Mouse (Mus musculus) cerebellum, adult 9-11 months (tissue): ENCODE measurements around the gene Atp10b.

Source experiments
- DNase-seq: peaks from one replicate; pipeline ENCODE4 v3.0.0; 2022

Gene Atp10b

DNA sequence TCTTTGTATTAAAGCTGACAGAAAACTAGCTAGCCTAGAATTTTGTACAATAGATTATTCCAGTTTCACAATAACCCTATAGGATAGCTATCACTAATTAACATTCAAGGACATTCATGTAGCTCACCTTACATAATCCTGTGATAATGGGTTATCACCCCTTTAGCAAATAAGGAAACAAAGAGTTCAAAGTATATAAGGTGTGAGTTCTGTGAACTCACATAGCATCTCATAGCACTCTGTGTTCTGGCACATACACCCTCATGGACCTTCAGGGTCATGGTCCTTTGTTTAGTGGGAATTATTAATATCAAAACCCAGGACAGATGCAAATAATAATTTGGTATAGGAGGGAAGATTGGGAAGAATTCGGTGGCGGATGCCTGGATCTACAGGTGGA, 50.4 kb downstream of the Atp10b start:
- DNase-seq, result no peak

DNA sequence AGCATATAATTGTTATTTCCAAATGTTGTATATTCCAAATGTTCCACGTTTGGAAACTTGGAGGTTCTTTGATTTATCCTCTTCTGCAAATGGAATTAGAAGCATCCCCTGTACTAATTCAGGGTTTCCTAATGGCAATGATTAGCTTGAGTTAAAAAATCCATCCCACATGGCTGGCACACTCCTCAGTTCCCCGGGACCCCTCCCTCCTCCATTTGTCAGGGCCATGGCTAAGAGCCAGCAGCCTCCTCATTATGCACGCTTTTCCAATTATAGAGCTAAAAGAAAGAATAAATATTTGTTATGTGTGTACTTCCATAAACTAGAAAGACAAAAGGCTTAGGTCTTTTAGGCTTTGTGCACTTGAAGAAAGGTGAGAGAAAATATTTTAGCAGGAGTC, 53.9 kb downstream of the Atp10b start:
- DNase-seq, result no peak

DNA sequence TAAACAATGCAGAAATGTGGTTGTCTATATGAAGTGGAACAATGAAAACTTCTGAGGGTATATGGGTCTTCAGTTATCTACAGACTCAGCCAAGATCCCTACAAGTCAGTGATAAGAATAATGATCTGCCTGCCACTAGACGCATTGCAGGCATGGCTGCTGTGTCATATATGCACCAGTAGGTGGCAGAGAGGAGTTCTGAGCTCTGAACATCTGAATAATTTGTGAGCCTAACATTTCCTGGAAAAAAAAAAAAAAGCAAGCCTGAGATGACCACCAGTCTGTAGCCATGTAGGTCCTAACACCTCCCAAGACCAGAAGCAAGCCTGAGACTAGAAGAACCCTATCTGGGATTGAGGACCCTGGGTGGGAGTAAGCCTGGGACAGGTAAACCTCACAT, 63.5 kb downstream of the Atp10b start:
- no peak for DNase-seq

DNA sequence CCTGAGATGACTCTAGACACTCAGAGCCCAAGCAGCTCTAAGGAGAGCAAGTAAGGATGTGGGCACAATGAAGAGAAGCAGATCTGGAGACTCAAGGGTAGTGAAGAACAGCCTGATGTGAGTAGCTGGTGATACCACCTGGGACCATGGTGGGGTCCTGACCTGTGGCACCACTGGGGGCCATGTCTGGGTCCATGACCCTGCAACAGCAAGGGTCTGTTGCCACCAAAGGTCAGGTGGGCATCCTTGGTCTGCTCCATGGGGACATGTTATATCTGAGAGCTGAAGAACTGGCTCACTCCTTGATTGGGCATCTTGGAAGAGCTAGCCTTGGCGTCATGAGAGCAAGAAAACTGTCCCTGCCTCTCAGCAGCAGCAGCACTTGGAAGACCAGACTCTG, 64.1 kb downstream of the Atp10b start:
- DNase-seq, result no peak

DNA sequence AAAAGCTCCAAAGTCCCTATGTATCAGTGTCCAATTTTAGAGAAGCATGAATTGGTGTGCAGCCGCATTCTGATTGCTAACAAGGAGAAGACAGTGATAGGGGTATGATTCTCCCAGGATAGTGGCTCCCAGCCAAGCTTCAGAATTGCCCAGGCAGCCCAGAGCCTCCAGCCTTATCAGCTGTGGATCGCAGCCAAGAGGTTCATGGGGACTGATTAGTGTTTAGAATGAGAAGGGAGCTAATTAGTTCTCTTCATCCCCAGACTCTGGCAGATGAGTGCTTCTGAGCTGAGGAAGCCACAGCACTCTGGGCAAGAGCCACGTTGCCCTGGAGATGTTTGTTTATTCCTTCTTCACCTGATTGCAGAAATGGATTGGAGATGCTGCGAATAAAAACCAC, 67.3 kb downstream of the Atp10b start:
- DNase-seq, result peak; percentile 21

DNA sequence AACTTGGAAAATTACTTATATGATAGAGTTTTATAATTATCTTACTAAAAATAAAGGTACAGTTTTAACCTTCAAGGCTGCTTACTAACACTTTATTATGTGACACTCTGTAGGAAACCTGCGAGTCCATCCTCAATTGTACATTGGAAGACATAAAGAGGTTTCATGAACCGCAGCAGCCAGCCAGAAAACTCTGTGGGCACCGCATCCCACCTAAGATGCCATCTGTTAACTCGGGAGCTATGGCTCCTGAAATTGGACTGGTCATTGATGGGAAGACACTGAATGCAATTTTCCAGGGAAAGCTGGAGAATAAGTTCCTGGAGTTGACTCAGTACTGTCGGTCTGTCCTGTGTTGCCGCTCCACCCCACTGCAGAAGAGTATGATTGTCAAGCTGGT, 80.6 kb downstream of the Atp10b start:
- DNase-seq, result peak; percentile 18

DNA sequence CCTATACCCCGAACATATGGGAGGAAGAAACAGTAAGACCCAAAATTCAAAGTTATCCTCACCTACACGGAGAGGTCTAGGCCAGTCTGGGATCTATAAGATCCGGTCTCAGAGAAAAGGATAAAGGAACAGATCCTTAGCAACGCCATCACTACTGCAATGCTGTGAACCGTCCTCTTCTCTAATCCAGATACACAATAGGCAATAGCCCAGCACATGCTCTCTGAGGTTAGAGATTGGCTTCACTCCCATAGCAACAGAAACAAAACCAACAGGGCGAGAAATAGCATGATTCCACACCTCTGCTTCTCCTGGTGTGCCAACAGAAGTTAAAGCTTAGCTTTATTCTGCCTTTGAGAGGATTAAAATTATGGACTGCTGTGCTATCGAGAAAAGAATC, 82.4 kb downstream of the Atp10b start:
- peak; percentile 13 for DNase-seq

DNA sequence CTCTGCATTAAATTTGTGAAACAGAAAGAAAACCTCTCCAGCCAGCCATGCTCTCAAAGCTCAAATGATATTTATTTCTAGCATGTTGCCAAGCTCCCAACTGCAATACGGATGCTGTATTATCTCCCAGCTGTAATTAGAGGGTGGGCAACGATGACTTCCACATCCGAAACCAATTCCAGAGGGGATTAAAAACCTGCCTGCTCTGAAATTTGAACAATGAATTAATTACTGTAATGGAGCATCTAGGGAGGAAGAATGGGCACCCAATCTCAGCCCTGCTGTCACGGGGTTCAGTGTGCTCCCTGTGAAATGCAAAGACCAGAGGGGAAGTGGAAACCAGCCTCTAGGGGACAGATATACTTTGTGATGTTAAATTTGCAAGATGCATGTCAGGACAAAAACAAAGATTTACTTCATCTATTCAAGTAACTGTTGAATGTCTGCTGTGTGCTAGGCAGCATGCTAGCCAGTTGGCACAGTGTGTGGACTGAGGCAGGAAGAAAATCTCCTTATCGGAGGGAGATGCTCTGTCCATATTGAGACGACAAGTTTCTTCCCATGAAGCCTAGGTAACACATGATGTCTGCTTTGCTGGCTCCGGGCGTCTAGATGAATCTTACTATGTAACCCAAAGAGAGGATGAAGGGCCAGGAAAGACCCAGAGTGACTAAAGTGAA, 86.8 kb downstream of the Atp10b start:
- no peak for DNase-seq

DNA sequence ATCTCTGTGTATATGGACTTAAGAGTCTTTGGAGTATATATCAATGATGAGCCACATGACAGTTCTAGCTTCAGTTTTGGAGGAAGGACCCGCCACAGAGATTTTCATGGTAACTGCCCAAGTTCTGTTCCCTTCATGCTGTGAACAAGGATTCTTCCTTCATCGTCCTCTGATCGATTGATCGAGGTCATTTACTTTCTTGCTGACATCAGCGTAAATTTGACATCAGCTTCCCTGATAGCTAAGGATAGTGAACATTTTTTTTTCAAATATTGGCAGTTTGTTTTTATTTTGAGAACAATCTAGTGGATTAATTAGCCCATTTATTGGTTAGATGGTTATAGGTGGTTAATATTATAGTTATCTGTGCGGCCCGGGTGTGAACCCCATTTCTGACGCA, 90.1 kb downstream of the Atp10b start:
- DNase-seq, result no peak

DNA sequence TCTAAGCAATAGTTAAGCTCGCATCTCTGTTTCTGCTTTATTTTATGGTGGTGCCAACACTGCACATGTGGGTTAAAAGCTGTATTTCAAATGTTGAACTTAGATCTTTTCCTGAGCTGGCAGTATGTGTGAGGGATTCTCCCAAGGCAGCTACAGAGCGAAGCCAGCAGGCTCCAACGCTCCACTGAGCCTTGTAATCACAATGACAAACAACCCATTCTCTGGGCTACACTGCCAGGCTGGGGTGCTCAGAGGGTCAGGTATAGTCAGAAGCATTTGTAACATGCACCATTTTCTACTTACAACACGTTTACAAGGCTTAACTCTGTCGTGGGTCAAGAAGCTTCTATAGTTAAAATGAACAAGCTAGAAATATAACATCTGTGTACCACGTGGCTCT, 103.4 kb downstream of the Atp10b start:
- no peak for DNase-seq

DNA sequence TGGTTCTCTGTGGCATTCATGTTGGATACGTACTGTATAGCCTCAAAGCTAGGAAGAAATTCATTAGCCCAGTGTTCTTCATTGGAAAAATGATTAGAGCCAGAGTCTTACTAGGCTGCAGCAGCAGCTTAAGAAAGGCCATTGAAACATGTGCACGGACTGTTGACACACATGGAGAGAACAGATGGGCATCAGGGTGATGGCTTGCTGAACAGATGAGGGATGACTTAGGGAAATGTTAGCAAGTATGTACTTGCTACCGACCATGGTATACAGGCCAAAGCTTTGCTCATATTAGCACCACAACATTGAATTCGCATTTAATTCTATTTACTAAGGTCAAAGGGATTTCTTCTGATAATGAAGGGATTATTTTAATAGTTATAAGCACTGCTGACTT, 105.6 kb downstream of the Atp10b start:
- no peak for DNase-seq

DNA sequence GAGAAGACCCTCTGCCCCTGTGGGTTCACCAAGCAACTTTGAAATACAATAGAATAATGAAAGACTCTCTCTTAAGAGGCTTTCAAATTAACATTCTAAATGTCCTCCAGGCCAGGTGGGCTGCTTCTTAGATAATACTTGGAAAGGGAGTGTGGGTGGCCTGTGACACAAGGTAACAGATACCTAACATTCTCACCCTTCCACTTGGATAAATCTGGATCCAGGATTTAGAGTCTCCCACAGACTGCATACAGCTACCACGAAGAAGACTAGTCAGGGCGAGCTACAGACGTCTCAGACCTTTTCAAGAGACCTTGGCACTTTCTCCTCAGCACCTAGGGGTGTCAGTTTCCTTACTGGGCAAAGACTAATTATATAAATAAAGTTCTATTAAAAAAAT, 107.6 kb downstream of the Atp10b start:
- DNase-seq, result no peak

DNA sequence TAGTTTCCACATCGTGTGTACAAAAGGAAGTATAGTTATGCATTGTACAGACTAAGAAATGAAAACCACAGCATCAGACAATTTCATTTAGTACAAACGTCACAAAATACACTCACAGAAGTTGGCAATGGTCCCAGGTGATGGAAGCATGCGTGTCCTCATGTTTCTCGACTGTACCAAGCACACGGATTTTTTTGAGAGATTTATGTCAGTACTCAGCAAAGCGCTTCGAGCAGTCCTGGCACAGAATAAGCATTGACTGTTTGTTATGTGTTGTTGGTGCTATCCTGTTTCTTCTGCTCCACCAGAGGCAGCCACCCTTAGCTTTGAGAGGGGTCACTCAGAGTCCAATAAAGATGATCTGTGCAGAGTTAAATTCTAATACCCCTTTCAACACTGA, 108.1 kb downstream of the Atp10b start:
- DNase-seq, result no peak

DNA sequence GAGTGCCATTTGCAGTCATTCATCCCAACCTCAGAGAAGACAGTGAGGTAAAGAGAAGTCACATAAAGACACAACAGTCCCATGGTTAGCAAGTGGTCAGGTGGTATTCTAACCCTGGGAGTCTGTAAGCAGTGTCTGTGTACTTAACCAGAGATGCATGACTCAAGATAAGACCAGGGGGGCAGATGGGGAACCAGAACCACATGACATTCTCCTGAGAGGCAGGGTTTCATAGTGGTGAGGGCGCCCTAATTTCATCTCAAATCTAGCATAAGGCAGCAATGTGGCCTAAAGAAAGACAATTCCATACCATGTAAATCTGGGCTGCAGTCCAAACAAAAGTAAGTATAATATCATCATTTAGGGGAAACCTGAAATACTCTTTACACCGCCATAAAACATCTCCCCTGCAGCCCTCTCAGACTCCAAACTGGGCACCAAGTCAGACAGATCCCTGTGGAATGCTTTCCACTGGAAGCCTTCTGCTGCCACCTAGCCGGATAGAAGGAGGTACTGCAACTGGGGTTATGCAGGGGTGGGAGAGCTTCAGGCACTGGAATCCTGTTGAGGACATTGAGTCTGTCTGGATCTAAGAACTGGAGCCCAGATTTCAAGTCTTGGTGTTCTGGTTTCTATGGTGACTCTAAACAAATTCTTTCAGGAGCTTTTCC, 114.0 kb downstream of the Atp10b start:
- peak; percentile 76 for DNase-seq

DNA sequence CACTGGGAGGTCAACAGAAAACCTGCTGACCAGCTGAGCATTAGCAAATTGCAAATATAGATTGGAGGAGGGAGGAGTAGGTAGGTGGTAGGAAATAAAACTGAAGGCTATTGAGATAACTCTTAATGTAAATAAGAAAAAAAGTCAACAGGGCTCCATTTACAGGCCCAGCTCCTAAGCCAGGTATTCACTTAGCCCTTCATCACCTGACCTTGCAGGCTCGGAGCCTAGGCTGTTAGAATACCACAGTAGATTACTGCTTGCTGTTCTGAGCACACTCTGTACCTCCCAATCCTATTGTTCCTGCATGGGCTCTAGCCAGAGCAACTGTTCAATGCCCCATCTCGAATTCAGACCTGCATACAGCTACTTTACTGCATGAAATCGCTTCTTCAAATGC, 117.8 kb downstream of the Atp10b start:
- DNase-seq, result no peak

DNA sequence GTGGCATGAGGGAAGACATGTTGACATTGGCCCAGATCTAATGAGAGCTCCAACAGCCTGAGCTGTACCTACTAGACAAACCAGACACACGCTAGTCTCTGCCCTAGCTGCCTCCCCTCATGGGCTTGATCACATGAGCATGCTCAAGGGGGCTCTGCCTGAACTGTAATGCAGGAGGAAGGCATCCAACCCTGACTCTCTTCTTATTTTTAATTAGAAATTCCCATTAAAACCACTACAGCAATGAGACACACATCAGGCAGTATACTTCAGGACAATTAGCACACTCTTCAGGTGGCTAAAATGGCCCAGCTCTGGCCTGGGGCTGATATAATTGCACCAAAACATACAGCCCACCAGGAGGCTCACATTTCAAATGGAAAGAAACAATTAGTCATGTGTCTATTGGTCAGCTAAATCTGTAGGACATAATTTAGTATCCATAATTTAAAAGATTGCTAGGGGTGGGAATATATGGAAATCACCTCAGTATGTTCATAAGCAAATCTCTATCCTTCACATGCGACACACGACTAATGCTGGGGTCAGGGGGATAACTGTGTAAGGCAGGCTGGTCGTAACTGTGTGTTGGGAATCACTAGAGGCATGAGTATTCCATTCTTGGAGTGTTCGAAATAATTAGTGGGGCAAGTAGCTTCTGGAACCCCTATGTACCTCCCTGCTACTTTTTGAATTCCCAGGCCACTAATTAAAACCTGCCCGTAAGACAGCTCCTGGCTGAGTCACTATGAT, 120.0 kb downstream of the Atp10b start:
- no peak for DNase-seq

DNA sequence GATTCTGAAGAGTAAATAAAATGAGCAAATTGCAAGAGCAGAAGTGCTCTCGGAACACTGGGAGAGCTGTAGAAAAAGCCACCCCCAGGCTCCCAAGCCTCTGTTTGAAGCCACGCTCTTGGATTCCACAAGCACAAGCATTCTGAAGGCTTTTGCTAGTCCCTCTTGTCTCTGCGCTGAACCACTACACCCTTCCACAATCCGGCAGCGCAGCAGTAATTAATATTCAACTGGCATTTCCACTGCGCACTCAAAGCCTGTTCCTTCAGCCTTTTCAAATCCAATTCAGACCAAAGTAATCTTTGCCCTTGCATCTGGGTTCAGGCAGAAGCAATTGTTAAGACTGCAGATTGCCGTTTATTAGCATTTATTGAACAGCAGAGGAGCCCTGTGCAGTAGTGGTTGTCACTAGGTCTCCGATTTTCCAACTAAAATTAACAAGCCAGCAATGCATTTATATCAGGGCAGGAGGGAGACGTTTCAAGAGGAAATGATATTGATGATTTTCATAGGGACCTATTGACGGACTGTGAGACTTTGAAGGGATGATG, 120.7 kb downstream of the Atp10b start:
- no peak for DNase-seq

DNA sequence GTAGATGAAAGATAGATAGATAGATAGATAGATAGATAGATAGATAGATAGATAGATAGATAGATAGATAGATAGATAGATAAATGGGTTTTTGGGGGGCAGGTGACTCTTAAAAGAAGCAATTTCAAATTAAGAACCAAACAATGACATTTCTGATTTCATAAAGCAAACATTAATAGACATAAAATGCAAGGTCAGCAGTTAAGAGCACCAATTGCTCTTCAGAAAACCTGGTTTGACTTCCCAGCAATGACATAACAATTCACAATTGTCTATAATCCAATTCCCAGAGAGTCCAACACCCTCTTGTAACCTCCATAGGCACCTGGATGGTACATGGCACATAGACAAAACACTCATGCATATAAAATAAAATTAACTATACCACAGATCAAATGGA, 124.2 kb downstream of the Atp10b start:
- DNase-seq, result no peak

DNA sequence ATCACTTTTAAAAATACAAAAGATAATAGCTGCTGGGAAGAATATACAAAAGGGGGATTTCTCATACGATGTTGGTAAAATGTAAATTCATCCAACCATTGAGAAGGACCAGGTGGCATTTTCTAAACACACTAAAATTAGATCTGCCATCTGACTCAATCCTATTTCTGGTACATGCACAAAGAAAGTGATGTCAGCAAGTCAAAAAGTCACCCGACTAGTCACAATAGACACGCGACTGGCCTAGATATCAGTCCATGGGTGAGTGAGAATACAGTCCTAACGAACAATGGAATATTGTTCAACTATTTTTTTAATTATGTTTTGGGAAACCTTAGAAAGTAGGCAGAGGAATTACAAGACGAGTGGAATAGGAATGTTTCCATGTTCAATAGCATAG, 147.9 kb downstream of the Atp10b start:
- DNase-seq, result peak; percentile 13

DNA sequence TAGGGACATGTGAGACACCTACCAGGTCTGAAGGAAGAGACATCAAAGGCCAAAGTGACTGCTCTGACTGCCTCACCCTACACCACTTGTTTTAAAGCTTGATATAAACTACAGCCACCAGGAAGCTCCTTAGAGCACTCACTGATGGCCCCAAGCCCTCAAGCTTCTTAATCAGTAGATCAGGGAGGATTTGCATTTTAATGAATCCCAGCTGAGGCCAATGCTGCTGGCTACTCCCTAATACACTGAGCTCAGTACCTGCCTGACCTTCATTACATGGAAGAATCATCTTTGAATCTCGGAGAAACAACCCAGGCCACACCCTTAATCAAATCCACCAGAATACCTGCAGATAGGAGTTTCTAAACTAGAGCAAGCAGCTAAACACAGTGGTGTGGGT, 161.3 kb downstream of the Atp10b start:
- DNase-seq, result no peak
